Mouse (Mus musculus): ENCODE measurements around the gene Nyap2. TPM values are rescaled to one million over a fixed set of nuclear protein-coding genes. Genes with fewer than 3 reads are reported as not detected.

Nyap2 gene
- total and polyA plus RNA-seq, 3 experiments = not detected

- peak; percentile 45; the same call in 1 of the 2 replicates for TF ChIP-seq TCF12 (IDR thresholded peaks at IDR 0.05; ENCODE audit: low read depth, low read length)
- TF ChIP-seq ZKSCAN1 (IDR thresholded peaks at IDR 0.05; ENCODE audit: borderline replicate concordance, low read depth, low read length) = no peak
- TF ChIP-seq MXI1 (IDR thresholded peaks at IDR 0.05; ENCODE audit: low read depth, low read length) = no peak
- TF ChIP-seq USF1 (IDR thresholded peaks at IDR 0.05; ENCODE audit: low read depth, low read length) = no peak
- no peak for TF ChIP-seq ZC3H11A (IDR thresholded peaks at IDR 0.05; ENCODE audit: low read depth, low read length)
- no peak for TF ChIP-seq ZMIZ1 (IDR thresholded peaks at IDR 0.05; ENCODE audit: low read depth, low read length)
- TF ChIP-seq SIN3A (IDR thresholded peaks at IDR 0.05; ENCODE audit: low read length) = no peak
- TF ChIP-seq MAX (IDR thresholded peaks at IDR 0.05; ENCODE audit: low read length) = peak; percentile 63
- peak; percentile 87 for TF ChIP-seq MYC (IDR thresholded peaks at IDR 0.05; ENCODE audit: low read depth, low read length)
- no peak for TF ChIP-seq MAZ (IDR thresholded peaks at IDR 0.05; ENCODE audit: low read depth, low read length)
- no peak for TF ChIP-seq GABPA (IDR thresholded peaks at IDR 0.05; ENCODE audit: insufficient replicate concordance, low read depth, low read length)
- TF ChIP-seq POLR2A (IDR thresholded peaks at IDR 0.05; ENCODE audit: low read depth, low read length) = no peak
- no peak for TF ChIP-seq ELF1 (IDR thresholded peaks at IDR 0.05; ENCODE audit: low read depth, low read length)
Observed at GRCm38 (mm10) chr1:81250068-81250467, 173.3 kb downstream of the Nyap2 start (continued).

GRCm38 (mm10) chr1:81266441-81266840 lies 189.7 kb downstream of the Nyap2 start:
- H3K36me3 ChIP-seq (replicated peaks in 1 of 2; ENCODE audit: control insufficient read depth in 1 of 2, insufficient read depth in 1 of 2, low read length in 1 of 2) = no peaks in the 10 kb centered on the region
- no peaks in the 10 kb centered on the region for H3K27me3 ChIP-seq (replicated peaks)
- dilution Hi-C loops (cut with MboI; ENCODE audit: extremely low pct_ligation_motif_present, extremely low pct_unique_long_range_greater_than_20kb, low sequenced_read_pairs) = no loop called here
- no peak overlapping the region for H3K9ac ChIP-seq (ENCODE audit: insufficient read depth, low read depth)
- DNase-seq (ENCODE audit: extremely low read depth) = no peak
- no peaks in the 10 kb centered on the region for H3K9me3 ChIP-seq (replicated peaks; ENCODE audit: low read length)
- no peak for TF ChIP-seq HCFC1 (IDR thresholded peaks at IDR 0.05; ENCODE audit: low read depth, low read length)
- no peak for TF ChIP-seq E2F4 (IDR thresholded peaks at IDR 0.05; ENCODE audit: insufficient replicate concordance, low read depth, low read length)
- no peak for TF ChIP-seq POLR2AphosphoS2 (IDR thresholded peaks at IDR 0.05; ENCODE audit: low read depth, low read length)
- no peak for TF ChIP-seq RAD21 (IDR thresholded peaks at IDR 0.05; ENCODE audit: low read depth, low read length)
- no peak for TF ChIP-seq SIN3A (IDR thresholded peaks at IDR 0.05; ENCODE audit: low read length)
- TF ChIP-seq MEF2A (IDR thresholded peaks at IDR 0.05; ENCODE audit: borderline replicate concordance, low read depth, low read length) = no peak
- TF ChIP-seq CHD1 (IDR thresholded peaks at IDR 0.05; ENCODE audit: low read depth, low read length) = no peak
- no peak for TF ChIP-seq KAT2A (IDR thresholded peaks at IDR 0.05; ENCODE audit: insufficient replicate concordance, low read length)
- H3K4me3 ChIP-seq (replicated peaks in 1 of 3; ENCODE audit: low read depth in 2 of 3, low read length in 2 of 3, poor library complexity in 1 of 3) = no peak overlapping the region
- no peak overlapping the region for H3K27ac ChIP-seq (ENCODE audit: insufficient read depth, low read depth)
- H3K4me1 ChIP-seq (ENCODE audit: control insufficient read depth in 1 of 2, insufficient read depth in 2 of 2) = peaks cover 0 to 4% of the 10 kb centered on the region in 2 experiments; a peak in 1 of 4 replicates
- no peaks in the 10 kb centered on the region for H3K79me2 ChIP-seq (replicated peaks; ENCODE audit: control insufficient read depth, extremely low read depth, insufficient read depth, poor library complexity, severe bottlenecking)
- in situ Hi-C loops (cut with MboI; ENCODE audit: low pct_ligation_motif_present, low pct_unique_long_range_greater_than_20kb, low sequenced_read_pairs) = loop anchor here (25.0 kb wide), 1 partner anchor 429 kb away; no protein-coding TSS in a partner anchor
- no peak overlapping the region for H3K4me2 ChIP-seq (ENCODE audit: insufficient read depth, low read depth, poor library complexity, severe bottlenecking)
